Mouse (Mus musculus) embryo, embryonic 10.5 days (tissue): Measurements from ENCODE around the gene Ptprg.
"Not testable (repeated sequence)": the region's sequence is repeated elsewhere in the genome, so short reads cannot be mapped to it uniquely, and the experiment has no call there.

Experiments
- DNase-seq: peaks from one replicate; pipeline ENCODE4 v3.0.0-alpha.2; 2015; ENCODE audit warnings: low spot score

Ptprg gene

DNA sequence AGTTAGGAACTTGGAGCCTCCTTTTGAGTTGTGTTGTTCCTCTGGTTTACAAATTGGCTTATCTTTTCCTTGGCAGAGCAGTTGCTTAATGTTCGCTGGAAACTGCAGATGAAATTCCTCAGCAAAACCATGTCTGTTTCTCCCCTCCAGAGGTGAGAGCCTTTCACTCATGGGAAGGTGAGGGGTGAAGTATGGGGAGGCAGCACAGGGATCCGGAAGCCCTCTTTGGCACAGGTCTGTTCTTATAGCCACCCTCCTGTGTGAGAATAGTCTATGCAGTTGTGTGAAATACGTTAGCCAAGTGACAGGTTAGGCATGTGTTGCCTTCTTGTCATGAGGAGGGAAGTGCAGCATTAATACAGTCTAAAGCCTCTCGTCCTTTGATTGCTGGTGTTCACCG is 330.7 kb downstream of the Ptprg start:
- DNase-seq = no peak

DNA sequence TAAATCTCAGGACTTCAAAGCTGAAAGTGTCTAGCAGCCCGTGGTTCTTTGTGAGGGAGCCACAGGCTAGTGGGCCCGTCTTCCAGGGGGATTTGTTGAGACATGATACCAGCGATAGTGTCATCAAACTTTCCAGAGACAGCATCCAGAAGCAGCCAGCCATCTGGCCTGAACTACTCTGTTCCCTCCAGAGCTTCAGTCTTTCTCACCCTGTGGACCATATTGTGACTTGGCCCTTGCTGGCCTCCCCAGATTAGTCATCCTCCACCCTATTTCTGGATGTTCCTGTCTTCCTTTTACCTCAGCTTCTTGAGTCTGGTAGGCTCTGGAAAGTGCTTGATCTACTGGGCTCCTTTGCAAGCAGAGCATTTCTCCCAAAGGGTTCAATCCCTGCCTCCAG is 333.1 kb downstream of the Ptprg start:
- no peak for DNase-seq

DNA sequence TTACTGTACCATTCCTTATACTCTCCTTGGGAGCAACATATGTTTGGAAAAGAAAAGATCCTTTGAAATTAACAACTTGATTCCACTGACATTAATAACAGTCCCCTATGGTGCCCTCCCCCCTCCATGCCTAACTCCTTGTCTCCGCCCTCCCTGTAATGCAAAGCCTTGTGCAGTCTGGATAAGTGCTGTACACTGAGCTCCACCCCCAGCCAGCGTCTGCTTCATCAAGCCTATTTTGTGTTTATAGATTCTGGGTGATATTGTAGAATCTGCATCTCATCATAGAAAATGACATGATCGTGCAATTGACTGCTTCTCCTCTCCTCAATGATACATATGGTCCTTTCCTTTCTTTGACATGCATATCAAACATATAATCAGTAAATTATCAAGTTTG is 337.6 kb downstream of the Ptprg start:
- no peak for DNase-seq

DNA sequence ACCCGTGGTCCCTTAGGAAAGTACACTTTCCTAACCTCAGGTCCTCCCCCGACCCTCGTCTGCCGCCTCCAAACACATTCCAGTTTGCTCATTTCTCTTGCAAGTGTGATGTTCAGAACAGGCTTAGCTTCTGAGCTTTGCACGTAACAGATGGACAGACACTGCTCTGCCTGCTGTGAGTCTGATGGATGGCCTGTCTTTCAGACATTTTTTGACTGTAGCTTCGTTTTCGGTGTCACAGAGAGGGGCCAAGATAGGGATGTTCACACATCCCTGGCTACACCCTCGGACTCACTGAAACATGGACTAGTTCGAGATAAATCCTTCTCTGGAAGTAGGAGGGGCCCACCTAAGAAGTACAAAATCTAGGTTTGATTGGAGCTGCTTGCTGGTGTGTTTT is 339.3 kb downstream of the Ptprg start:
- DNase-seq = no peak

DNA sequence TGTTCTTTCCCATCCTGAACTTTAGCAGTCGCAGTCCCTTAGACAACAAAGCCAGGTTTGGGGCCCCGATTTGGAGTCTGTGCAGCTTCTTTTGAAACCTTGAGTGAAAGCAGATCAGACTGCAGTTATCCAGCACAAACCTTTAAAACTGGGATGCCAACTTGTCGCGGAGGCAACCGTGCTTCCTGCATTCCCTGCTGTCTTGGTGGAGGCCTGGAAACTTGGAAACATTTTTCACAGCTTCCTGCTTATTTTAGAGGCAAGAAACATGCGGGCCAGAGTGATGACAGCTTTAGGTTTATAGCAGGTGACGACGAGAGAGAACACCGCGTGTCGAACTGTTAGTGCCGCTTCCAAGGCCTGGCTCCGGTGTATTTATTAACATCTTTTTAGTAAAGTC is 342.2 kb downstream of the Ptprg start:
- DNase-seq = no peak

DNA sequence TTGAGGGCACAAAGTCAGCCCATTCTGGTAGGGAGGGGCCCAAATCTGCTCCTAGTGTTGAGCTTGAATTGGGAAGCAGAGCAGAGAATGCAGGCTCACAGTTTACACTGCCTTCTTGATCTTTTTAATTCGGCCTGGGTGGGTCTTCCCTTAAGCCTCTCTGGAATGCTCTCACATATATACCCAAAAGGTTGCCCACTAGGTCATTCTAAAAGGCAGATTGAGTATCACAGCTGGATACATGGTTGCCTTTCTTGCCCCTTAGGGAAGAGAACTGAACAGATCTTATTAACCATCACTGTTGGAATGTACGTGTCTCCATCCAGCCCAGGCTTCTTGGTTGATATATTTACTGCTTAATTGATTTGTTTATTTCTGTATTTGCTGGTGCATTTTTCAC is 349.5 kb downstream of the Ptprg start:
- DNase-seq = no peak

DNA sequence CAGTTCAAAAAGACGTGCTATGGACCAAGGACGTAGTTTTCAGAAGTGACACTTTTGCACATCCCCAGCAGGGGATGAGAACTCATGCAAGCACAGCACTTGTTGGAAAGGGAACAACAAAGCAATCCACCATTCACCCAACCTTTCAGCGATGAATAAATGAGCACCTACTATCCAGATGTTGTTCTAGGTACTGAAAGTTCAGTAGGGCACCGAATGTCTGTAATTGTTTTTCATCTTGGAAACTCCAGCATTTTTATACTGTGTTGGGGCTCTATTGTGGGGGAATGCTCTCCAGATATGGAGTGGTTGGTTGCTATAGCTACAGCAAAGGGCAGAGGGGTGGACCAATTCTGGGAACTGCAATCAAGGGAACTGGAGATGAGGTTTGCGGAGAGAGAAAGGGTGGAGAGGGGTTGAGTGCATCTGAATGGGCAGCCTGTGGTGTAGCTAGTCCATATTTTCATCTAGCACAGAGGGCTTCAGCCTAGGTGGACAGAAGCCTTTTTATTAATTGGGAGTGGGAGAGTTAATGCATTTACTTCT is 352.9 kb downstream of the Ptprg start:
- no peak for DNase-seq

DNA sequence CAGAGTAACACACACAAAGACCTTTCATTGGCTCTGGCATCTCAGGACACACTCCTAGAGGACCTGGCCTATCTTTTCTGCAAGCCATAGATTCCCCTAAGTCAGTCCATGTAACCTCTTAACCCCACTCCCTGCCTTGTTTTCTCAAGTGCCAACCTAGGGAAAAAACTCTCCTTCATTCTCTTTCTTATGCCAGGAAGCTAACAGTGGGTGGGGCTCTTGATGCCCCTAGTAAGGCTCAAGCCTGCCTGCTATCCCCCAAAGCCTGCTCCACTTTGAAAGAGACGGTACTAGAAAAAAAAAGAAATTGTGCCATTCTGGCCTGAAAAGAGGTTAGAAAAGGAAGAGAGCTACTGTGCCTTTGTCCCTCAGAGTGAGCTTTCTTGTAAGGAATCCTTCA is 358.9 kb downstream of the Ptprg start:
- DNase-seq = no peak

DNA sequence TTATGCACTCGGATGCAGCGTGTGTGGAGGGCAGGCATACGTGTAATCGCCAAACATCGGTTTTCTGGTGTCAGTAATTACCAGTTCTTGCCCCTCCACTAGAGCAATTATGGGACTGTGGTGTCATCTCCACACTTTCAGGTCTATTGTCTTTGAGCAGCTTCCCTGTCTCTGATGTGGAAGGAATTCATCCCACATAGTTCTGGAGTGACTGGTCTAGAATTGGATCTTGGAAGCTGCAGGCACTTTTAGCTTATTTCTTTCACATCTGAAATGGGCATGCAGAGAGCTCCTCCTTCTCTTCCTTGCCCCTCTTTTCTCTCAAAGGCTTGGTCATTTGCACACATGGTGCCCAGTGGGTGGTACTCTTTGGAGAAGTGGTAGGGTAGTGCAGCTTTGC is 363.9 kb downstream of the Ptprg start:
- no peak for DNase-seq

DNA sequence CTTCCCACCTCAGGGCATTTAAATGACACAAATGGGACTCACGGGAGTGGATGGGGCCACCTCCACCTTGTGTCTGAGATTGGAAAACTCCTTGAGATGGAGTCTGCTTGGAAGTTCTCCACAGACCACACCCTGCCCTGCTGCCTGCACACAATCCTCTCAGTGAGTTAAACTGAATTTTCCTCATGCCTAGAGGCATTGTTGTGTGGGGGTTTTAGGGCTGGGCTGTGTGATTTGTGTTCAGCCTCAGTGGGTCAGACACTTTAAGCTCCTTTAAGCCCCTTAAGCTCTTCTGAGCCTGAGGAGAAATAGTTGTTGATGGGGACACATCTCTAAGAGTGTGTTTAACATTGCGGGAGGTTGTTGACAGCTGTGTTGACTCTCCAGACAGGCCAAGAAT is 375.2 kb downstream of the Ptprg start:
- DNase-seq = peak; percentile 20

DNA sequence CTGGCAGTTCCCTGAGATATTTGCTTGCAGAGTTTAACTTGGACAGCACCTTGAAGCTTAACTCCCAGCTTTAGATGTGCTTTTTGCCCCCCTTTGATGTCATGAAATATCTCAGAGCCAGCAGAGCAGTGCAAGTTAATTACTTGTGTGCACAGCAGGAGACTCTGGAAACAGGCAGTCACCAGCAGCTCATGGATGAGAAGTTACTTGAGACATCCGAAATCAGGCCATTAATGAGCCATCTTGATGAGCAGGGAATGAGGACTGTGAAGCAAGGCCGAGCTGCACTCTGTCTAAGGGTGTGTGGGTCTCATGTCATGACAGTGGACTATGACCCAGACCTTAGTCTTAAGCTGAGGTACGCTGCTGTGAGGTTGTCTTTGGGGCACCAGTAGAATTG is 379.2 kb downstream of the Ptprg start:
- DNase-seq = no peak

DNA sequence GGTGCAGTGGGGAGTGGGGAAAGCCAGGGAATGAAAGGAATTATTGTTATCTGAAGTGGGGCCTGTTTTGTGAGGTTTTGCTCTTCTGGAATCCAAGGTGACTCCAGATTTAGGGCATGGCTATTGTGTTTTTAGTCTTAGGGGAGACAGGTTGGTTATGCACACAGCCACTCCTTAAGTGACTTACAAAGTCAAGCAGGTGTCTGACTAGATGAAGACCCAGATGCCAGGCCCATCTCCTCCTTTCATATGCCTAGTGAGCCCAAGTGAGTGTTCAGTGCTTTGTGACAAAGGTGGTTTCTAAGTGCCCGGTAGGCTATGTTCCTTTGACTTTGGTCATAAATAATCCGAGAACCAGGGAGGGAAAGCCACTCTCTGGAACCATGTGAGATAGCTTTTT is 381.2 kb downstream of the Ptprg start:
- DNase-seq = no peak

DNA sequence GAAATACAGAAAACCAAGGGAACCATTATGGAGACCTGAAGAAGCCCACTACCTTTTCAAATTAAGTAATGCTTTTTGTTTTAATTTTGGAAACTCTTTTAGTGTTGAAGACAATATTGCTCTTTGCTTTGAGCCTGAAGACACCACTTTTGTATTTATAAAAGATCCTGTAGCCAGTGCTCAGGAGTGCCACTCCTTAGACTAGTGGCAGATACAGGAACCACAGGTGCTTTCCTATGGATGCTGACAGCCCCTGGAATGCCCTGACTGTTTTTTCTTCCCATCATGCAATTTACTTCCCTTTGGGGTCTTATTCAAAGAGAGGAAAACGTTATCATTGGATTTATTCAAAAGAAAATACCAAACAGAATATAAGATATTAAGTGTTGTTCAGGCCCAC is 381.9 kb downstream of the Ptprg start:
- peak; percentile 23 for DNase-seq

DNA sequence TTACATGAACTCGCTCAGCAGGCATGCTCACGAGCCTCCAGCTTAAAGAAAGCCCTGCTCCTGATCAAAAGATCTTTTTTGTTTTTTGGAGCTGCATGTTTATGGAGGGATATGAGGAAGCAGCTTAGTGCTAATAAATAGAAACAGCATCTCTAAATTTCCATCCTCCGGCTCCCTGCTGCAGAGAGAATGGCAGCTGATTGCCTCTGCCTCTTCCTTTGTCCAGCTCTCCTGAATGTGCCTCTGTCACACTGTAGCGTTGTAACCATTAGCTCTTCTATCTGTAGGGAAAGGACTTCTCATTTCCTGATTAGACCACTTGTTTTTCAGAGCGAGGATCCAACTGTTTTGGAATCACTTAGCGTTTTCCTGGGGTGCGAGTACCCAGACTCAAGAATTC is 382.4 kb downstream of the Ptprg start:
- DNase-seq = no peak

DNA sequence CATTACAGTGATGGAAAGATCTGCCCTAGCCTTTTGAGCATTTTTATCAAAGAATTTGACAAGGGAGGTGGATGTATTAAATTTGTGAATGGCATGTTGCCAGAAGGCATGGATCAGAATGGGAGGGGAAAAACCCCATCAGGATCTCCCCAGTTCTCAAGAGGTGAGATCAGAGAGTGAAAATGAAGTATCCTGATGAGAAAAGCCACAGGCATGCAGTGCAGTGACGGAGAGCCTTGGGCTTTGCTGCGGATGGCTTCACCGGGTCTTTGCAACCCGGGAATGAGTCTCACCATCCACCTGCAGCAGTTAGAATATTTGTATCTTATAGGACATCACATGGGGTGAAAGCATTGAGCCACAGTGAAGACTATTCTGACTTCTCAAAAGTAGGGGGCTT is 385.6 kb downstream of the Ptprg start:
- DNase-seq = no peak

DNA sequence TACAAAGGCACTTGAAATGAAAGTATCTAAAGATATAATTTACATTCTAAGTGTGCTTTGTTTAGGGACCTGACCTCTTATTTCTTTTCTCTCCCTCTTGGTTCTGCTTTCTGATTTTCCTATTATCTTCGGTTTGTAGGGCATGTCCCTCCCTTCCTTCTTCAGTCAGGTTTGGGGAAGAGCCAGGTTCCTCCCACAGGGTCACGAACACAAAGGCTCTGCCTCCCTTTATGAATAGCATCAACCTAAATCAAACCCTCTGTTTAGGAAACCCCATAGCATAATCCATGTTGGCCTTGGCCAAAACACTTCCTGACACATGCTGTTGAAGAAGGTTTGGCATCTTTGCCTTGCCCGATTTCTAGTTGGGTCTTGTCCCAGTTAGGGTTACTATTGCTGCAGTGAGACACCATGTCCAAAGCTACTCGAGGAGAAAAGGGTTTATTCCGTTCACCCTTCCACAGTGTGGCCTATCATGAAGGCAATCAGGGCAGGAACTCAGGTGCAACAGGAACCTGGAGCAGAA is 388.7 kb downstream of the Ptprg start:
- no peak for DNase-seq

DNA sequence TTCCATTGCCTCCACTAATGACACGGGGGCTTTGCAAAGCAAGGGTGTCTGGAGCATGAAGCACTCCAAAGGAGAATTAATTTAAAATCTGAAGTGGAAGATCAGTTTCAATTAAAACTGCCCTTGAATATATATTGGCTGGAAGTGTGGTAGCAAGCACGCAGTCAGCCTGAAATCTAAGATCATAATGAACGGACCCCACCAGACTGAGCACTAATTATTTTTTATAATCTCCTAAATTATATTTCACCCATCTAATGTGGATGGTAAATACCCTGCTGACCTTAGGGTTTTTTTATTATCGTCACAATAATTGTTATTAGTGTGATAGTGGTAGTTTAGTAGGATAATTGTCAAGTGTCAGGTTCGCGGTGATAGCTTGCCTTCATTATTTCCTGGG is 397.0 kb downstream of the Ptprg start:
- DNase-seq = no peak

DNA sequence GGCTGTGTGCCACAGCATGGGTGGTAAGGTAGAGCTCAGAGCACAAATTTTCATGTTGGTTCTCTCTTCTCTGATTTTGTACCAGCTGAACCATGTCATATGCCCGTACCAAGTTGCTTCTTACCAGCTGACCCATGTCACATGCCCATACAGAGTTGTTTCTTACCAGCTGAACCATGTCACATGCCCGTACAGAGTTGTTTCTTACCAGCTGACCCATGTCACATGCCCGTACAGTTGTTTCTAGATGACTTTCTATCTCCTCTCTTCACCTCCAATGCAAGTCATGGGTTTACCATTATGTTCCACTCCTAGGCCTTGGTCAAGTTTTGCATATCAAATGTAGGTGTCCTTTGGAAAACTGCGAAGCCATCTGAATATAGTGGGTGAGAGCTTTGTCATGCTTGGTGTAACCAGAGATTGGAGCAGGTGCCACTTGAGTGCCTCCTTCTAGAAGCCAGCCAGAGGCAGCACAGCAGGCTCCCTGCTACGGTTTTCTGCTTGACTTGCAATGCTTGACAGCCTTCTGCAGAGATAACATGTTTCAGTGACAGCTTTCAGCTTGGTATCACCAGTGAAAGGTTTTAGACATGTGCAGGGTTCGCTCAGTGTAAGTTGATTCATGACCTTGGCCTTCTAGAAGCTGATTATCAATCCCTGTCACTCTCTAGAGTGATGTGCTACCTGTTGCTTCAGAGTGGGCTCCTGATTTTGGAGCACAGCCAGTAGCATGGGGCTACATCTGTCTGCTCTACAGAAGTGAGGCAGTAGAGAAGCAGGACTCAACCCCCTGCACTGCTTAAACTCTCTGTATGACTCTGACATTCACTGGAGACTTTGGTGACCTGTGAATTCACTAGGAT is 401.9 kb downstream of the Ptprg start:
- DNase-seq = no peak

DNA sequence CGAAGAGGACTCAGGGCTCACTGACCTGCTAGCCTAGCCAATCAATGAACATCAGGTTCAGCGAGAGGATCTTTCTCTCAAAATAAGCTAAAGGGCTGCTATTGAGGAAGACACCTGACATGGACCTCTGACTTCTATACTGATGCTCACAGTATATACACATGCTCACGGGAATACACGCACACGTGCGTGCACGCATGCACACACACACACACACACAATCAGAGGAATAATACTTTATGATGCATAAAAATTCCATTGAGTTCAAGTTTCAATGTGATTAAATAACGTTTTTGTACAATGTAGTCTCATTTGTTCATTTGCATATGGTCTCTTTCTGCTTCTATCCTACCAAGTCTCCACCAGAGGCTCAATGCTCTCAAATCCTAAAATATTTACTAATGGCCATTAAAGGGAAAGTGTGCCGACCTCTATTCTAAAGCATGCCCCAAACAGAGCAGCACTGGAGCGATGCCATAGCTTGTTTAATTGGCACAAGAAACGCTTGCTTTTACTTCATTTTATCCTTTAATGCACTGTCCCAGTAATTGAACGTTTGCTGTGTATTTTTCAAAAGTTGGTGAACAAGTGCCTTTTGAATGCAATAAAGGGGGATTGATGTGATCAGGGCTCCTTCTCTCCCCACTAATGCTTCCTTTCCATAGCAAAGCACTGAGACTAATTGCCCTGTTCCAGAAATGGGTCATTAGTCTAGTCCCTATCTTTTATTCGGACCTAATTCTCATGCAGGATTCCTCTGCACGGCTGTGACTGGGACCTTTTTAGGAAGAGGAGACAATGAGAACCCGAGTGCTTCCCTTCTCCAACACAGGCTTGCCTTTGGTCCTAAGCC is 407.2 kb downstream of the Ptprg start:
- DNase-seq = peak; percentile 42

DNA sequence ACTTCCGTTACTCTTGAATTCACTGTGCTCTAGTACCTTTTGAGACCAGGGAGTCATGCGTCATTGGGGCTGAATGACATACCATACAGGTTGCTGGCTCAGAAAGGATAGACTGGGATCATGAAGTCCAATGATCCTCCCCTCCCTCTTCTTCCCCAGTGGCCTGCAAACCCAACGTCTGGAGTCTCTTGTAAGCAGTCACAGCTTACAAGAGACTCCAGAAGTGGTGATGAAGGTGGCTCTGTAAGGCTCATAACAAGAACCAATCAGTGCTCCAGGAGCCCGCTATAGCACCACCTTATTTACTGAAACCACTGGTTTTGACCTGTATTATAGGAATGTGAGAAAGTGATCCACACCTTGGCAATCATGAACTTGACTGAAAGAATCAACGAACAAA is 408.8 kb downstream of the Ptprg start:
- DNase-seq = no peak

DNA sequence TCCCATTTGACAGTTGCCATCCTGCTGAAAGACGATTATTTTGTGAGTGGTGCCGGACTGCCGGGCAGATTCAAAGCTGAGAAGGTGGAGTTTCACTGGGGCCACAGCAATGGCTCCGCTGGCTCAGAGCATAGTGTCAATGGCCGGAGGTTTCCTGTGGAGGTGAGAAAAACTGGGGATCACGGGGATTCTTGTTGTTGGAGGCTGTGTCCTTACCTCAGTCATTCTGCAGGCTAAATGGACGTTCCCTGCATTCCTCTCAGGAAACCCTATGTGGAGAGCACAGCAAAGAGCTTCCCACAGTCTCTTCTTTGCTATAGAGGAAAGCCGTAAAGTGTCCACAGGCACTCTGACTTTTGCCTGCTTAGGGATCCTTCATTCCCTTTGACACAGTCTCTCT is 409.2 kb downstream of the Ptprg start:
- no peak for DNase-seq

DNA sequence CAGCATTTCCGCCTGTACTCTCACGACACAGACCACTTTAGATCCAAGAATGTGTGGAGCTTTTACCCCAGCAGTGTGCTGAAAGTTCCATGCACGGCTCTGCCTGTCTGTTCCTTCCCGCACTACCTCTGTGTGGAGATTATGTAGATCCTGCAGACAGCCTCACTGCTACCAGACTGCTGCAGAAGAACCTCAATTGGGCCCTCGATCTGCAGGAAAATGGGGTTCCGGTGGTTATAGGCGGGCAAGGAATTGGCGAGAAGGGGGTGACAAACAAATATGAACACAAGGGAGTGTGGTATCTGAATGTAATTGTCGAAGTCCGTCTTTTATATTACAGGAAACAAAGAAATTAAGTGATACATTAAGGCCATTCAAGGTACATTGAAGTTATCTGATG is 410.5 kb downstream of the Ptprg start:
- no peak for DNase-seq

DNA sequence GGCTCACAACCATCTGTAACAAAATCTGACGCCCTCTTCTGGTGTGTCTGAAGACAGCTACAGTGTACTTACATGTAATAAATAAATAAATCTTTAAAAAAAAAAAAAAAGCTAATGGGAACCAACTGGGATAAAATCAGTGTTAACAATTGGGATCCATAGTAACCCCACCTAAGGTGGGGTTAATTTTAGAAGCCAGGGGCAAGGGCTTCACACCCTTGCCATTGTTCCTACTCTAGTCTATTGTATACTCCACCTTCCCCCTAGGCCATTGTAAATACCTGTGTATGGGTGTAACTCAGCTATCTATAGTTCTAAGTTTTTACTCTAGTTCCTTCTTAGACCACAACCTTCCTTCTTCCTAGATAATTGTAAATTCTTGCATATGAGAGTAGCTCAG is 411.0 kb downstream of the Ptprg start:
- not testable (repeated sequence) for DNase-seq
